Mouse (Mus musculus): Measurements from ENCODE around the gene Ncf2. TPM values are rescaled to one million over a fixed set of nuclear protein-coding genes. Genes with fewer than 3 reads are reported as not detected.

The Ncf2 gene
- total RNA-seq, 2 experiments from 2014 or later: 2.4 to 2.8 TPM

- intact Hi-C loops (cut with DNase I): no loop called here
- no peak for DNase-seq (ENCODE audit: extremely low spot score in 1 of 2, low spot score in 2 of 2)
Measured at GRCm38 (mm10) chr1:152821746-152822145, 21.8 kb downstream of the Ncf2 start.

GRCm38 (mm10) chr1:152824206-152824605, 24.2 kb downstream of the Ncf2 start:
- no peak for DNase-seq (ENCODE audit: extremely low spot score in 1 of 2, low spot score in 2 of 2)
- intact Hi-C loops (cut with DNase I): no loop called here

- intact Hi-C loops (cut with DNase I): no loop called here
- no peak for DNase-seq (ENCODE audit: extremely low spot score in 1 of 2, low spot score in 2 of 2)
Measured at GRCm38 (mm10) chr1:152826446-152826845, 26.5 kb downstream of the Ncf2 start.

- DNase-seq (ENCODE audit: extremely low spot score in 1 of 2, low spot score in 2 of 2): no peak
- intact Hi-C loops (cut with DNase I): no loop called here
Measured at GRCm38 (mm10) chr1:152828168-152828567, 28.2 kb downstream of the Ncf2 start.

- intact Hi-C loops (cut with DNase I): no loop called here
- DNase-seq (ENCODE audit: extremely low spot score in 1 of 2, low spot score in 2 of 2): no peak
Measured at GRCm38 (mm10) chr1:152828637-152829355, 28.8 kb downstream of the Ncf2 start.

- DNase-seq (ENCODE audit: extremely low spot score in 1 of 2, low spot score in 2 of 2): no peak
- intact Hi-C loops (cut with DNase I): loop anchor here (10.0 kb wide), 1 partner anchor 55 kb away; no protein-coding TSS in a partner anchor
Measured at GRCm38 (mm10) chr1:152830054-152830453, 30.1 kb downstream of the Ncf2 start.

GRCm38 (mm10) chr1:152831003-152831402, 31.0 kb downstream of the Ncf2 start:
- DNase-seq (ENCODE audit: extremely low spot score in 1 of 2, low spot score in 2 of 2): peak in 1 of 2 experiments; percentile 45
- intact Hi-C loops (cut with DNase I): loop anchor here (10.0 kb wide), 1 partner anchor 56 kb away; no protein-coding TSS in a partner anchor

GRCm38 (mm10) chr1:152831619-152832018, 31.6 kb downstream of the Ncf2 start:
- DNase-seq (ENCODE audit: extremely low spot score in 1 of 2, low spot score in 2 of 2): no peak
- intact Hi-C loops (cut with DNase I): loop anchor here (10.0 kb wide), 1 partner anchor 57 kb away; no protein-coding TSS in a partner anchor

GRCm38 (mm10) chr1:152832316-152832715, 32.3 kb downstream of the Ncf2 start:
- no peak for DNase-seq (ENCODE audit: extremely low spot score in 1 of 2, low spot score in 2 of 2)
- intact Hi-C loops (cut with DNase I): loop anchor here (10.0 kb wide), 1 partner anchor 58 kb away; no protein-coding TSS in a partner anchor

- no peak for DNase-seq (ENCODE audit: extremely low spot score in 1 of 2, low spot score in 2 of 2)
- intact Hi-C loops (cut with DNase I): loop anchor here (10.0 kb wide), 1 partner anchor 60 kb away; no protein-coding TSS in a partner anchor
Measured at GRCm38 (mm10) chr1:152835061-152835460, 35.1 kb downstream of the Ncf2 start.

- intact Hi-C loops (cut with DNase I): loop anchor here (10.0 kb wide), 1 partner anchor 63 kb away; no protein-coding TSS in a partner anchor
- no peak for DNase-seq (ENCODE audit: extremely low spot score in 1 of 2, low spot score in 2 of 2)
Measured at GRCm38 (mm10) chr1:152838026-152838702, 38.2 kb downstream of the Ncf2 start.

- DNase-seq (ENCODE audit: extremely low spot score in 1 of 2, low spot score in 2 of 2): no peak
- intact Hi-C loops (cut with DNase I): loop anchor here (10.0 kb wide), 1 partner anchor 64 kb away; no protein-coding TSS in a partner anchor
Measured at GRCm38 (mm10) chr1:152838841-152839240, 38.8 kb downstream of the Ncf2 start.

GRCm38 (mm10) chr1:152840343-152840742, 40.3 kb downstream of the Ncf2 start:
- no peak for DNase-seq (ENCODE audit: extremely low spot score in 1 of 2, low spot score in 2 of 2)
- intact Hi-C loops (cut with DNase I): loop anchor here (10.0 kb wide), 1 partner anchor 316 kb away; no protein-coding TSS in a partner anchor

- DNase-seq (ENCODE audit: extremely low spot score in 1 of 2, low spot score in 2 of 2): no peak
- intact Hi-C loops (cut with DNase I): loop anchor here (10.0 kb wide), 1 partner anchor 316 kb away; no protein-coding TSS in a partner anchor
Measured at GRCm38 (mm10) chr1:152841057-152841456, 41.1 kb downstream of the Ncf2 start.

GRCm38 (mm10) chr1:152844634-152845033, 44.6 kb downstream of the Ncf2 start:
- no peak for DNase-seq (ENCODE audit: extremely low spot score in 1 of 2, low spot score in 2 of 2)
- intact Hi-C loops (cut with DNase I): loop anchor here (5.0 to 10.0 kb wide), 2 partner anchors 320 to 628 kb away; no protein-coding TSS in a partner anchor

GRCm38 (mm10) chr1:152845211-152845730, 45.3 kb downstream of the Ncf2 start:
- no peak for DNase-seq (ENCODE audit: extremely low spot score in 1 of 2, low spot score in 2 of 2)
- intact Hi-C loops (cut with DNase I): loop anchor here (5.0 to 10.0 kb wide), 2 partner anchors 320 to 627 kb away; no protein-coding TSS in a partner anchor

GRCm38 (mm10) chr1:152846856-152847255, 46.9 kb downstream of the Ncf2 start:
- no peak for DNase-seq (ENCODE audit: extremely low spot score in 1 of 2, low spot score in 2 of 2)
- intact Hi-C loops (cut with DNase I): loop anchor here (5.0 to 10.0 kb wide), 2 partner anchors 322 to 625 kb away; no protein-coding TSS in a partner anchor

GRCm38 (mm10) chr1:152869901-152870300, 69.9 kb downstream of the Ncf2 start:
- no peak for DNase-seq (ENCODE audit: extremely low spot score in 1 of 2, low spot score in 2 of 2)
- intact Hi-C loops (cut with DNase I): no loop called here

- intact Hi-C loops (cut with DNase I): no loop called here
- DNase-seq (ENCODE audit: extremely low spot score in 1 of 2, low spot score in 2 of 2): no peak
Measured at GRCm38 (mm10) chr1:152871031-152871430, 71.0 kb downstream of the Ncf2 start.
